Mouse (Mus musculus) urinary bladder, postnatal 36 days (tissue): ENCODE measurements around the gene Gm9922.

Experiments used
- DNase-seq, 2 experiments: peaks; one replicate each; pipeline ENCODE4 v3.0.0; 2022; ENCODE audit warnings: low spot score in 2 of 2, mixed read lengths in 1 of 2

Gm9922 gene

GRCm38 (mm10) chr14:101729237-101729971 lies at the start of gene Gm9922, which contains the start of gene Lmo7:
Gm9922 (minus strand) TSS chr14:101729814.
Lmo7 (plus strand) TSS chr14:101729957.
- peak; percentile 72 to 78 for DNase-seq

- DNase-seq: no peak
Measured at GRCm38 (mm10) chr14:101778426-101778825, 48.8 kb upstream of the Gm9922 start.

- DNase-seq: no peak
Measured at GRCm38 (mm10) chr14:101777129-101777493, 47.5 kb upstream of the Gm9922 start.

GRCm38 (mm10) chr14:101776296-101777128 lies 46.9 kb upstream of the Gm9922 start:
- DNase-seq: no peak

- no peak for DNase-seq
Measured at GRCm38 (mm10) chr14:101774631-101775030, 45.0 kb upstream of the Gm9922 start.

- DNase-seq: no peak
Measured at GRCm38 (mm10) chr14:101771756-101772155, 42.1 kb upstream of the Gm9922 start.

- DNase-seq: no peak
Measured at GRCm38 (mm10) chr14:101771336-101771735, 41.7 kb upstream of the Gm9922 start.

- DNase-seq: no peak
Measured at GRCm38 (mm10) chr14:101763762-101764295, 34.2 kb upstream of the Gm9922 start.

GRCm38 (mm10) chr14:101762267-101762666 lies 32.7 kb upstream of the Gm9922 start:
- no peak for DNase-seq

GRCm38 (mm10) chr14:101755425-101755824 lies 25.8 kb upstream of the Gm9922 start:
- no peak for DNase-seq

- no peak for DNase-seq
Measured at GRCm38 (mm10) chr14:101750910-101751309, 21.3 kb upstream of the Gm9922 start.

- DNase-seq: no peak
Measured at GRCm38 (mm10) chr14:101748436-101748835, 18.8 kb upstream of the Gm9922 start.

- DNase-seq: no peak
Measured at GRCm38 (mm10) chr14:101747811-101748210, 18.2 kb upstream of the Gm9922 start.

GRCm38 (mm10) chr14:101746635-101747034 lies 17.0 kb upstream of the Gm9922 start:
- DNase-seq: no peak

GRCm38 (mm10) chr14:101737501-101737900 lies 7.9 kb upstream of the Gm9922 start:
- DNase-seq: no peak

- peak in 1 of 2 experiments; percentile 3 for DNase-seq
Measured at GRCm38 (mm10) chr14:101733542-101734303, 4.1 kb upstream of the Gm9922 start.

GRCm38 (mm10) chr14:101729972-101730692 lies 518 bp upstream of the Gm9922 start:
- DNase-seq: no peak

GRCm38 (mm10) chr14:101714414-101714813 lies 15.2 kb downstream of the Gm9922 start:
- DNase-seq: no peak

- no peak for DNase-seq
Measured at GRCm38 (mm10) chr14:101707088-101707487, 22.5 kb downstream of the Gm9922 start.

GRCm38 (mm10) chr14:101704479-101704878 lies 25.1 kb downstream of the Gm9922 start:
- DNase-seq: no peak

GRCm38 (mm10) chr14:101688406-101688805 lies 41.2 kb downstream of the Gm9922 start:
- no peak for DNase-seq
